Mouse (Mus musculus): Measurements from ENCODE around the gene Mvb12b. TPM values are rescaled to one million over a fixed set of nuclear protein-coding genes. Genes with fewer than 3 reads are reported as not detected.

Mvb12b gene
- polyA plus RNA-seq, 1 experiment from 2014 or later = 14.0 TPM

GRCm38 (mm10) chr2:33712811-33713210 lies 174.9 kb downstream of the Mvb12b start:
- peaks cover 23% of the 10 kb centered on the region for H3K27me3 ChIP-seq (replicated peaks; ENCODE audit: control insufficient read depth, insufficient read depth, low read length)
- H3K4me3 ChIP-seq (ENCODE audit: low read depth, low read length) = no peak overlapping the region
- H3K4me1 ChIP-seq (replicated peaks; ENCODE audit: control insufficient read depth, insufficient read depth, low read length) = 0 out of 2 replicates have a peak, but pooled peaks cover 4% of the 10 kb centered on the region
- H3K9ac ChIP-seq (ENCODE audit: low read length) = no peak overlapping the region
- no peaks in the 10 kb centered on the region for H3K9me3 ChIP-seq (ENCODE audit: control insufficient read depth, low read length)
- H3K36me3 ChIP-seq (ENCODE audit: control insufficient read depth, insufficient read depth, low read length) = no peaks in the 10 kb centered on the region
- ATAC-seq (replicated peaks; ENCODE audit: low FRiP score, low TSS enrichment, low read depth) (no peak), DNase-seq (ENCODE audit: low spot score) (no peak)
- 29% methylated on average over 4 of the region's 4 CpGs for whole genome bisulfite sequencing
- H3K4me2 ChIP-seq (ENCODE audit: low read length) = no peak overlapping the region
- no peak overlapping the region for H3K27ac ChIP-seq (ENCODE audit: low read depth)

GRCm38 (mm10) chr2:33708831-33709230 lies 178.9 kb downstream of the Mvb12b start:
- Histone ChIP-seq H3K4me2 (ENCODE audit: low read length) (no peak overlapping the region), H3K9ac (ENCODE audit: low read length) (no peak overlapping the region), H3K36me3 (ENCODE audit: control insufficient read depth, insufficient read depth, low read length) (no peaks in the 10 kb centered on the region), H3K4me1 (replicated peaks; ENCODE audit: control insufficient read depth, insufficient read depth, low read length) (no peaks in the 10 kb centered on the region), H3K27me3 (replicated peaks; ENCODE audit: control insufficient read depth, insufficient read depth, low read length) (peaks cover 30% of the 10 kb centered on the region), H3K4me3 (ENCODE audit: low read depth, low read length) (no peak overlapping the region), H3K27ac (ENCODE audit: low read depth) (no peak overlapping the region), H3K9me3 (ENCODE audit: control insufficient read depth, low read length) (no peaks in the 10 kb centered on the region)
- ATAC-seq (replicated peaks; ENCODE audit: low FRiP score, low TSS enrichment, low read depth) = no peak
- WGBS = 89% methylated on average over 8 of the region's 8 CpGs
- DNase-seq (ENCODE audit: low spot score) = no peak

DNA sequence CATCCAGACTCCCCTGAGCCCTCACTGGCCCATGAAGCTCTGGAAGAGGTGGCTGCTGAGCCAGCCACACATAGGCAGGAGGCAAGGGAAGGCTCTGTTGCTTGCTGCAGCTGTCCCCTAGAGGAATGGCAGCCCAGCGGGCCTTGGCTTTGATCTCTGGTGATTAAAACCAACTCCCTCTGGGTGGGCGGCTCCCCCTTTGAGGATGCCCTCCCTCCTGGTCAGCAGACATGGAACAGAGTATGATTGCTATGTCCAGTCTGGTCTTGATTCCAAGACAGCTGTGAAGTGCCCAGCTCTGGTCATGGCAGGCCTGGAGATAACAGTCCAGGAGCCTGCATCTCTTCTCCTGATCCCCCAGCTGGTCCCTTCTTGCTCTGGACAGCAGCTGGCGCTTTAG lies 179.7 kb downstream of the Mvb12b start:
- DNase-seq (ENCODE audit: low spot score) (no peak), ATAC-seq (replicated peaks; ENCODE audit: low FRiP score, low TSS enrichment, low read depth) (no peak)
- H3K36me3 ChIP-seq (ENCODE audit: control insufficient read depth, insufficient read depth, low read length) = no peaks in the 10 kb centered on the region
- H3K9ac ChIP-seq (ENCODE audit: low read length) = no peak overlapping the region
- no peaks in the 10 kb centered on the region for H3K9me3 ChIP-seq (ENCODE audit: control insufficient read depth, low read length)
- H3K4me2 ChIP-seq (ENCODE audit: low read length) = no peak overlapping the region
- no peaks in the 10 kb centered on the region for H3K4me1 ChIP-seq (replicated peaks; ENCODE audit: control insufficient read depth, insufficient read depth, low read length)
- no peak overlapping the region for H3K27ac ChIP-seq (ENCODE audit: low read depth)
- peaks cover 26% of the 10 kb centered on the region for H3K27me3 ChIP-seq (replicated peaks; ENCODE audit: control insufficient read depth, insufficient read depth, low read length)
- 54% methylated on average over 3 of the region's 3 CpGs for WGBS
- no peak overlapping the region for H3K4me3 ChIP-seq (ENCODE audit: low read depth, low read length)

- no peak for DNase-seq (ENCODE audit: low spot score)
- H3K9ac ChIP-seq (ENCODE audit: low read length) = no peak overlapping the region
- no peaks in the 10 kb centered on the region for H3K9me3 ChIP-seq (ENCODE audit: control insufficient read depth, low read length)
- H3K4me3 ChIP-seq (ENCODE audit: low read depth, low read length) = no peak overlapping the region
- no peak overlapping the region for H3K27ac ChIP-seq (ENCODE audit: low read depth)
- ATAC-seq (replicated peaks; ENCODE audit: low FRiP score, low TSS enrichment, low read depth) = no peak
- H3K4me2 ChIP-seq (ENCODE audit: low read length) = no peak overlapping the region
- WGBS = 66% methylated on average over 9 of the region's 9 CpGs
- no peaks in the 10 kb centered on the region for H3K4me1 ChIP-seq (replicated peaks; ENCODE audit: control insufficient read depth, insufficient read depth, low read length)
- H3K27me3 ChIP-seq (replicated peaks; ENCODE audit: control insufficient read depth, insufficient read depth, low read length) = peaks cover 35% of the 10 kb centered on the region
- no peaks in the 10 kb centered on the region for H3K36me3 ChIP-seq (ENCODE audit: control insufficient read depth, insufficient read depth, low read length)
These were observed 181.3 kb downstream of the Mvb12b start for GRCm38 (mm10) chr2:33706403-33706802.

DNA sequence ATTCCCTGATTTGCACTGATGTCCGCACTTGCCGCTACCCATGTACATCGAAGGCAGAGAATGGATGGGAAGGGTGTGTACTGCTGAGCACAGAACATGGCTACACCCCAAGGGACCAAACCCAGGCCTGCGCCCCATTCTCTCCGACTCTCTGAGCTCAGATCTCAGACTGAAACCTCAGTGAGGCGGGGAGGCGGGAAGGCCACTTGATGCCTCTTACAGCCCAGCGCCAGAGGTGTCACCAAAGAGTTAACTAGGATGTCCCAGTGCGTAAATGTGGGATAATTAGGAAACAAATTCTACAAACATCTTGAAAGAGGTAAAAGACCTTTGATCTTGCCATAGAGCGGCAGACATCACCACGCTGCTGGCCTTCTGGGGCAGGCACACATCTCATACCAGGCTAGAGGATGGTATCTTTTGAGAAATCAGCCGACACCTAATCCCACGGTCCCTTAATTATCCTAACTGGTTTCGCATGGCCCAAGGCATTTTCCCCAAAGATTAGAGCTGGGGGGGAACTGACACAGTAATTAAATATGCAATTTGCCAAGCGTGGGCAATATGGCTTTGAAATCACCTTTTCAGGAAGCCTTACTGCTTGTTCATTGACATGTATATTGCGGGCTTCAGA lies 181.9 kb downstream of the Mvb12b start:
- no peaks in the 10 kb centered on the region for H3K4me1 ChIP-seq (replicated peaks; ENCODE audit: control insufficient read depth, insufficient read depth, low read length)
- H3K36me3 ChIP-seq (ENCODE audit: control insufficient read depth, insufficient read depth, low read length) = no peaks in the 10 kb centered on the region
- H3K9ac ChIP-seq (ENCODE audit: low read length) = no peak overlapping the region
- H3K4me3 ChIP-seq (ENCODE audit: low read depth, low read length) = no peak overlapping the region
- WGBS = 38% methylated on average over 16 of the region's 16 CpGs
- no peaks in the 10 kb centered on the region for H3K9me3 ChIP-seq (ENCODE audit: control insufficient read depth, low read length)
- DNase-seq (ENCODE audit: low spot score) (no peak), ATAC-seq (replicated peaks; ENCODE audit: low FRiP score, low TSS enrichment, low read depth) (no peak)
- H3K27ac ChIP-seq (ENCODE audit: low read depth) = no peak overlapping the region
- no peak overlapping the region for H3K4me2 ChIP-seq (ENCODE audit: low read length)
- peaks cover 41% of the 10 kb centered on the region for H3K27me3 ChIP-seq (replicated peaks; ENCODE audit: control insufficient read depth, insufficient read depth, low read length)

DNA sequence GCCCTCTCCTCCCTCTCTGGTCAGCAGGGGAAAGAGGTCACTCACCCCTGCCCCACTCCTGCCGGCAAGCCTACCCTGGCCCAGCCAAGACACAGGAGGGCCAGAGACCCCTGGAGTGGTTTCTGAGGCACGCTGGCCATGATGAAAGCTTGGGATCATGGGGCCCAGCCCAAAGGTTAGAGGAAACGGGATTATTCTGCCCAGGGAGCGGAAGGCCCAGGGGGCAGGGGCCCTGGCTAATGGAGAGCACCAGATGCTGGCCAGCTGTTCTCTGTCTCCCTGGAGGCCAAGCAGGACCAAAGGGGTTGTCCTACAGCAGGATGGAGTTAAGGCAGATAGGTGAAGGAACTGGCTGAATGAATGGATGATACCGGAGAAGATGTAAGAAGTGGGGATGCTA lies 184.5 kb downstream of the Mvb12b start:
- no peak overlapping the region for H3K4me3 ChIP-seq (ENCODE audit: low read depth, low read length)
- H3K36me3 ChIP-seq (ENCODE audit: control insufficient read depth, insufficient read depth, low read length) = no peaks in the 10 kb centered on the region
- no peak overlapping the region for H3K4me2 ChIP-seq (ENCODE audit: low read length)
- H3K9me3 ChIP-seq (ENCODE audit: control insufficient read depth, low read length) = 0 out of 2 replicates have a peak, but pooled peaks cover 2% of the 10 kb centered on the region
- H3K27ac ChIP-seq (ENCODE audit: low read depth) = no peak overlapping the region
- H3K4me1 ChIP-seq (replicated peaks; ENCODE audit: control insufficient read depth, insufficient read depth, low read length) = 0 out of 2 replicates have a peak, but pooled peaks cover 3% of the 10 kb centered on the region
- no peak for DNase-seq (ENCODE audit: low spot score)
- ATAC-seq (replicated peaks; ENCODE audit: low FRiP score, low TSS enrichment, low read depth) = no peak
- peaks cover 51% of the 10 kb centered on the region for H3K27me3 ChIP-seq (replicated peaks; ENCODE audit: control insufficient read depth, insufficient read depth, low read length)
- 48% methylated on average over 5 of the region's 5 CpGs for whole genome bisulfite sequencing
- H3K9ac ChIP-seq (ENCODE audit: low read length) = no peak overlapping the region

- 0 out of 2 replicates have a peak, but pooled peaks cover 2% of the 10 kb centered on the region for H3K9me3 ChIP-seq (ENCODE audit: control insufficient read depth, low read length)
- no peaks in the 10 kb centered on the region for H3K36me3 ChIP-seq (ENCODE audit: control insufficient read depth, insufficient read depth, low read length)
- H3K4me2 ChIP-seq (ENCODE audit: low read length) = no peak overlapping the region
- DNase-seq (ENCODE audit: low spot score) = no peak
- 79% methylated on average over 5 of the region's 5 CpGs for WGBS
- no peak overlapping the region for H3K4me3 ChIP-seq (ENCODE audit: low read depth, low read length)
- peaks cover 51% of the 10 kb centered on the region for H3K27me3 ChIP-seq (replicated peaks; ENCODE audit: control insufficient read depth, insufficient read depth, low read length)
- 0 out of 2 replicates have a peak, but pooled peaks cover 3% of the 10 kb centered on the region for H3K4me1 ChIP-seq (replicated peaks; ENCODE audit: control insufficient read depth, insufficient read depth, low read length)
- no peak overlapping the region for H3K9ac ChIP-seq (ENCODE audit: low read length)
- ATAC-seq (replicated peaks; ENCODE audit: low FRiP score, low TSS enrichment, low read depth) = no peak
- H3K27ac ChIP-seq (ENCODE audit: low read depth) = no peak overlapping the region
These were observed 185.0 kb downstream of the Mvb12b start for GRCm38 (mm10) chr2:33702705-33703104.

GRCm38 (mm10) chr2:33701446-33701815 lies 186.3 kb downstream of the Mvb12b start:
- peaks cover 44% of the 10 kb centered on the region for H3K27me3 ChIP-seq (replicated peaks; ENCODE audit: control insufficient read depth, insufficient read depth, low read length)
- H3K4me2 ChIP-seq (ENCODE audit: low read length) = no peak overlapping the region
- peaks cover 12% of the 10 kb centered on the region; the same call in 1 of the 2 replicates for H3K9me3 ChIP-seq (ENCODE audit: control insufficient read depth, low read length)
- H3K36me3 ChIP-seq (ENCODE audit: control insufficient read depth, insufficient read depth, low read length) = no peaks in the 10 kb centered on the region
- H3K4me1 ChIP-seq (replicated peaks; ENCODE audit: control insufficient read depth, insufficient read depth, low read length) = 0 out of 2 replicates have a peak, but pooled peaks cover 3% of the 10 kb centered on the region
- DNase-seq (ENCODE audit: low spot score) (no peak), ATAC-seq (replicated peaks; ENCODE audit: low FRiP score, low TSS enrichment, low read depth) (no peak)
- no peak overlapping the region for H3K27ac ChIP-seq (ENCODE audit: low read depth)
- H3K9ac ChIP-seq (ENCODE audit: low read length) = no peak overlapping the region
- WGBS = 31% methylated on average over 7 of the region's 7 CpGs
- H3K4me3 ChIP-seq (ENCODE audit: low read depth, low read length) = no peak overlapping the region
